Mouse (Mus musculus): ENCODE results near the gene Supt4a. TPM values are rescaled to one million over a fixed set of nuclear protein-coding genes. Genes with fewer than 3 reads are reported as not detected.
A peak's percentile ranks its signal among the peaks of the same experiment; 100 is the strongest.

The Supt4a gene
- total RNA-seq (2022) = 10 to 100 TPM; 37.1 to 52.2 (median 38.0) TPM

- peak; percentile 94 for DNase-seq (ENCODE audit: low spot score)
Observed at GRCm38 (mm10) chr11:87737175-87737740, at the start of gene Supt4a. TSS of gene Supt4a (plus strand) at chr11:87737552.

DNA sequence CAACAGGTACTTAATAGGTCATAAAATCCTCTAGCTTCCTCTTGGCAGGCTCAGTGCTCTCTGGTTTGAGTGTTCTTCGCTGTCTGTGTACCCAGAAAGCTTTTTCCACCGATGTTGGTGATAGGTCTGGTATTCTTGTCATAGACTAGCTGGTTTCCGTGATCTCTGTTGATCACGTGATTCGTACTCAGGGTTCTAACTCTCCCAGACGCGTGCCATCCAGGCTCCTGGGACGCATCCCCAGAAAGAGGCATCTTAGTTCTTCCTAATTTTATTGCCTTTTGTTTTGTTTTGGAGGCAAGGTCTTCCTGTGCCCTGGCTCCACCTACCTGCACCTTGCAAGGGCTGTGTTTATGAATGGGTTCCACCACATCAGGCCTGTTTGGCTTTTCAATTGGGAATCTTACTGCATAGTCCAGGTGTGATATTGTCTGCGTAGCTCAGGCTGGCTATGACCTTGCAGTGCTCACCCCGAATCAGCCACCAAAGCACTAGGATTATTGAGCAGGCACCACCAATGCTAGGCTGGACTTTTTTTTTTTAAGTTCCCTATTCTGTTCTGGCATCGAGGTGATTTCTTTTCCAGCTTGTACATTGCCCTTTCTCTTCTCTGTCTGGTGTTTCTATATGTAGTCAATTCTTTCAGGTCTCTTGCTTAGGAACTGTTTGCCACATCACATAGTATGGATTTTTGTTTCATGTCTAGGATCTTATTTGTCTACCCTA is 48.7 kb upstream of the Supt4a start:
- DNase-seq (ENCODE audit: low spot score) = no peak

DNA sequence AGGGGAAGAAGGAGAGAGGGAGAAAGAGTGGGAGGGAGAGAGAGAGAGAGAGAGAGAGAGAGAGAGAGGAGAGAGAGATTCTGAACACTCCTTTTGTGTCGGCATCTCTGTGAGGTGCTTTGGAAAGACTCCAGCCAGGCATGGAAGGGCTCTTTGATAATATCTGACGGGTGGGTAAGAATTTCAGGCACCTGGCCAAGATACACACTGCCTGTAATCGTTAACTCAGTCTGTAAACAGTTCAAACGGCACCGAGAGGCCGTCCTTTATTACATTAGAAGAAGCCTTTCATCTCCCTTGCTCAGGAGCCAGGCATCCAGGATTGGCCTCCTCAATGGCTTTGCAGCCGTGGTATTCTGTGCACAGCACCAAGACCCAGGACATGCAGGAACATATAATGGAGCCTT is 47.9 kb upstream of the Supt4a start:
- DNase-seq (ENCODE audit: low spot score) = no peak

DNA sequence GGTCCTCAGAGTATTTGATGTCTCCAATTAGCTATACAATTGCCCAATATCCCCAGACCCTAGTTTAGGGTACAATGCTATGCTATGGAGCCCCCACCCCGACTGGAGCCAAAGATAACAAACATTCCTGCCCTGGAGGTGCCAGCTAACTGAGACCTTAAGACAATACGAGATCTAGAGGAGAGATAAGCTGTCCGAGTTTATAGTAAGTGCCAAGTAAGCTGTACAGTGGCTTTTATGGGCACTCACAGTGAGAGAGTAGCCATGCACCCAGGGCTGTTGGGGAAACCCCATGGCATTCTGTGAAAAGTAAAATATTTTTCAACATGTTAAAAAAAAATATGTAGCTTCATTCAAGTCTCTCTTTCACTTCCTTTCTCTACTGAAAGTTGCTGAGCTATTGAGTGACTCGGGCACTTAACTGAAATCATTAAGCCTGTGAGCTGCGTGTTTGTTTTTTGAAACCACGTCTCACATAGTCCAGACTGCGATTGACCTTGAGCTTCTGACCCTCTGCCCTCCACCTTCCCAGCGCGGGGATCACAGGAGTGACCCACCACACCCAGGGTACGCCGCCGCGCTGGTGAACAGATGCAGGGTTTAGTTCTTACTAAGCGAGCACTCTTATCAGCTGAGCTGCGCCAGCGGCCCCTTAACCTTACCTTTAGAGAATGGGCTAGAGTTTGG is 47.2 kb upstream of the Supt4a start:
- DNase-seq (ENCODE audit: low spot score) = no peak

GRCm38 (mm10) chr11:87697131-87697682 is 40.1 kb upstream of the Supt4a start:
- no peak for DNase-seq (ENCODE audit: low spot score)

GRCm38 (mm10) chr11:87698126-87698525 is 39.2 kb upstream of the Supt4a start:
- DNase-seq (ENCODE audit: low spot score) = no peak

DNA sequence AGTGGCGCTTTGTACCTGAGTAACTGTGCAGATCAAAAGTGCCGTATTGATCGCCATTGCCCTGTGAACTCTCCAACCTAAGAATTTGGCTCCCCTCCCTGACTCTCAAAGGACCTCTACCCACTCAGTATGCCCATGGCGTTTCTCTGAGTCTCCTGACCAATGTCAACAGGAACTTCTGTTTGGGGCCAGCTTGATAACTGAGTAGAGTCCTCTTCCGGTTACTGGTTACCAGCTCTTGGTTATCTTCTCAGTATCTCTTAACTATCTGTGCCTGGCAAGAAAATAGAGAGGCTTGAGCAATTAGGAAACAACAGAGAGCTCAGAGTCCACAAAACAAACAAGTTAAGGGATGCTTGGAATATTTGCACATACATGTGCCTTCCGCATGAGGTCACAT is 36.2 kb upstream of the Supt4a start:
- no peak for DNase-seq (ENCODE audit: low spot score)

GRCm38 (mm10) chr11:87701877-87702620 is 35.3 kb upstream of the Supt4a start:
- no peak for DNase-seq (ENCODE audit: low spot score)

GRCm38 (mm10) chr11:87703654-87704053 is 33.7 kb upstream of the Supt4a start:
- DNase-seq (ENCODE audit: low spot score) = no peak

DNA sequence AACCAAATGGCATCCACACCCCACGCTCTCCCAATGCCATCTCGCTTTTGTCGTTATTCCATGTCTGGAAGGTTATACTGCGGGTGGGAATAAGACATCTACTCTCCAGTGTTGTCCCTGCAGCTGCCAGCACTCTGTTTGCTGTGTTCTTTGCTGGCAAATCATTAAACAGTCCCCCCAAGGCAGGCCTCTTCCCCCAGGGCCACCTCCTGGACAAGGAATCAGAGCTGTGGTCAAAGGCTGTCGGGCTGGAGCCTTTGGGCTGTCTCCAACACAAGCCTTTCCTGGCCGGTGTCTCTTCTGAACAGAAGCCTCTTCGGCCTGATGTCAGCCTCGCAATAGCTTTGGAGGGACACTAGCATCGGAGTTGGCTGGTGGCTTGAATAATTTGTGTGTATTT is 33.1 kb upstream of the Supt4a start:
- DNase-seq (ENCODE audit: low spot score) = no peak

DNA sequence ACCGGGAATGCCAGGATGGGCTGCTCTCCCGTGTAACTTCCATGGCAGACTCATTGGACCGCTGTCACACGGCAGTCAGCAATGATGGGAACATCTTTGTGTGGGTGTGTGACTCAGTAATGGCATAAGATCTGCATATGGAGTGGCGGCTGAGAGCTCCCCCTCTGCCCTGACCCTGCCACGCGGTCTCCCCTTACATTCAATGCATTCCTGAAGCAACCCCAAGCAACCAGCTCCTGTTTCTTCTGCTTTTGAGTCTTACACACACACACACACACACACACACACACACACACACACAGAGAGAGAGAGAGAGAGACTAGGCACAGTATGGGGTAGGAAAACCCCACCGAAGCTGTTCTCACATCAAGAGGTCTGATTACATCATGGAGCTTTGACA is 29.8 kb upstream of the Supt4a start:
- no peak for DNase-seq (ENCODE audit: low spot score)

DNA sequence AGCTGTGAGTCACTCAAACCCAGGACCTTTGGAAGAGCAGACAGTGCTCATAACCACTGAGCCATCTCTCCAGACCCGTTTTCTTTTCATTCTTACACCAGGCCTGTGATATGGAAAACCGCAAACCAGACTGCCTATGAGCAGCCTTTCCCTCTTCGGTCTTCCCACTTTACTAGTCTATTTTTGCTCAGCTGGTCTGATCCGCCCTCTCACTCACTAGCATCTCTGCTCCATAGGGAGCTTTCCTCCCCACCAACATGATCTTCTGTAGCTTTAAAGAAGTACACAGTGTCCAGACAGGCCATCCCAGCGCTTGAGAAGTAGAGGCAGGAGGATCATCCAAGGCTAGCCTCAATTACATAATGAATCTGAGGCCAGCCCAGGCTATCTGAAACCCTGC is 28.4 kb upstream of the Supt4a start:
- DNase-seq (ENCODE audit: low spot score) = no peak

GRCm38 (mm10) chr11:87709513-87710261 is 27.7 kb upstream of the Supt4a start:
- no peak for DNase-seq (ENCODE audit: low spot score)

GRCm38 (mm10) chr11:87710262-87710615 is 27.1 kb upstream of the Supt4a start:
- no peak for DNase-seq (ENCODE audit: low spot score)

- no peak for DNase-seq (ENCODE audit: low spot score)
Observed at GRCm38 (mm10) chr11:87712188-87712587, 25.2 kb upstream of the Supt4a start.

DNA sequence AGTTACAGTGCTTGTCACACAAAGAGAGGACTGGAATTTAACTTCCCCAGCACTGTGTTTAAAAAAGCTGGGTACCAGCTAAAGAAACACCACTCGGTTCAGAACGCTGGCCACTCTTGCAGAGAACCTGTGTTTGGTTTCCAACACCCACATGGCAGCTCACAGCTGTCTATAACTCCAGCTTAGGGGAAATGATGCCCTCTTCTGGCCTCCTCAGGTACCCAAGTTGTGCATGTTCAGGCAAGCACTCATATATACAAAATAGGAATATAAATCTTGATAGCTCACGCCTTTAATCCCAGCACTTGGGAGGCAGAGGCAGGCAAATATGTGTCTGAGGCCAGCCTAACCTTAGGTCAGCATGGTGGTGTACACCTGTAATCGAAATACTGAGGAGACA is 21.4 kb upstream of the Supt4a start:
- DNase-seq (ENCODE audit: low spot score) = no peak

GRCm38 (mm10) chr11:87719526-87719925 is 17.8 kb upstream of the Supt4a start:
- DNase-seq (ENCODE audit: low spot score) = no peak

- DNase-seq (ENCODE audit: low spot score) = no peak
Observed at GRCm38 (mm10) chr11:87720324-87720723, 17.0 kb upstream of the Supt4a start.

DNA sequence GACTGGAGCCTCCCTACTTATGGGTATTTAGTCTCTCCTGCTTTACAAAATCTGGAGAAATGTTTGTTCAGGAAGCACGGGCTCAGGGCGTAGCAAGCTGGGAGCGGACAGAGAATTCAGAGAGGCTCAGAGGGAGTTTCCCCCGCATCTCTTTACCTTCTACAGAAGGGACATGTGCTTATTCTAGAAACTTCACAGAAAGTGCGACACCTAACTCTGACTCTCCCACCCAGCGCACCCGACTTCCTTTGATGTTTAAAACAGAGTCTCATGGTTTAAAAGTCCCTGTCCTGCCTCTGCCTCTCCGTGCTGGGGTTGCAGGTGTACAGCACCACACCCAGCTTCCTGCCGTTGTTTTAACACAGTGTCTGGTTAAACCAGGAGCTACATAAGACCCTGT is 16.5 kb upstream of the Supt4a start:
- no peak for DNase-seq (ENCODE audit: low spot score)

- DNase-seq (ENCODE audit: low spot score) = no peak
Observed at GRCm38 (mm10) chr11:87722168-87722567, 15.2 kb upstream of the Supt4a start.

- DNase-seq (ENCODE audit: low spot score) = no peak
Observed at GRCm38 (mm10) chr11:87722891-87723290, 14.5 kb upstream of the Supt4a start.
